9 mouse cellular contexts compared by ENCODE assay signal in the genomic region with DNA sequence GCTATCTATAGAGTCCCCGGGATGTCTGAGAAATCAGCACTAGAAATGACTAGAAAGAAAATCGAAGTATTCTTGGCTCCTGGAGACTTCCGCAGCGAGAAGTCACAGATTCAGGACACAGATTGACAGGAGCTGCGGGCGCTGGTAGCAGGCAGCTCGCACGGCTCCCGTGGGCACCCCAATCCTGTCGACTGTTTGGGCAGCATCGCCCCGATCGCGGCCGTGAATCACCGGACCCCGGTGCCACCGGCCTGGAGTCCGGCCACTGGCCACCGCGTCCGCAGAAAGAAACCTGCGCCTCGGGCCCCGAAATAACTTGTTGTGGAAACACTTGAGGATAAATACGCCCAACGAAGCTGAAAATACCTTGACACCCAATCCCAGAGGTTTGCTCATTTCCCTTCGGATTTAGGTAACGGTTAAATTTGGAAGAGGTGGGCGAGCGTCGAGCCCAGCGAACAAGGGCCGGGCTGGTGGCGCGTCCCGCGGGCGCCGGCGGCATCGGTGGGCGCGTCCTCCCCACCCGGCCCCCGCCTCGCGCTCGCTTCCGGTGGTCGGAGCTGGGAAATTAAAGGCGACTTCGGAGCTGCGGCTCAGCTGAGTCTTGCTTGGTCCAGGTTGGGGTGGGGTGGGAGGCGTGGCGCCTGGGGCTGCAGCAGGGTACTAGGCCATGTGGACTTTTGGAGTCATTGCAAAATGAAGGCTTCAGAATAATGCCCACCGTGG. TPM values are rescaled to one million over a fixed set of nuclear protein-coding genes. Genes with fewer than 3 reads are reported as not detected.
DNase-seq lines count a peak whose midpoint lies in the region; ATAC-seq and TF ChIP-seq lines count a peak whose summit lies in the region.
"Had no signal": no experiment of that assay in that cellular context is flagged by ENCODE, and none has a peak within 500 bp of the region (broad histone marks: within the 10 kb centered on the region; RNA-seq: fewer than 3 reads in every experiment).

No protein-coding gene starts in this region.

- no peak for TF ChIP-seq POLR2A in ES-Bruce4 (IDR thresholded peaks at IDR 0.05; ENCODE audit: insufficient read depth, low read length)

- WGBS in forebrain, embryonic 14.5 days = under 1% methylated on average over 57 of the region's 57 CpGs
- WGBS in intestine, postnatal 0 days = under 1% methylated on average over 57 of the region's 57 CpGs
- under 1% methylated on average over 57 of the region's 57 CpGs for WGBS in midbrain, embryonic 16.5 days

- intact Hi-C loops in heart, postnatal 25 days (cut with DNase I) = no loop called here

- no peaks in the 10 kb centered on the region for H3K36me3 ChIP-seq in ES-Bruce4 (ENCODE audit: control insufficient read depth, insufficient read depth, low read length, poor library complexity, severe bottlenecking)
- no peaks in the 10 kb centered on the region for H3K36me3 ChIP-seq in forebrain, embryonic 14.5 days (ENCODE audit: control insufficient read depth, insufficient read depth, low read length)
- no peaks in the 10 kb centered on the region for H3K36me3 ChIP-seq in intestine, postnatal 0 days (ENCODE audit: control insufficient read depth, insufficient read depth)
- H3K36me3 ChIP-seq in midbrain, embryonic 16.5 days (ENCODE audit: control insufficient read depth, insufficient read depth, low read length) = no peaks in the 10 kb centered on the region

- H3K27ac ChIP-seq in ES-Bruce4 (ENCODE audit: insufficient read depth, low read length) = no peak overlapping the region
- H3K27ac ChIP-seq in forebrain, embryonic 14.5 days (ENCODE audit: low read depth, low read length) = no peak overlapping the region
- no peak overlapping the region for H3K27ac ChIP-seq in intestine, postnatal 0 days (ENCODE audit: low read depth, low read length)
- no peak overlapping the region for H3K27ac ChIP-seq in midbrain, embryonic 16.5 days (ENCODE audit: low read length)

- peak overlapping the region; percentile 22; the same call in 1 of the 2 replicates for H3K4me3 ChIP-seq in ES-Bruce4 (ENCODE audit: low read depth, low read length)
- peak overlapping the region; percentile 17 for H3K4me3 ChIP-seq in forebrain, embryonic 14.5 days (ENCODE audit: low read depth, low read length)
- peak overlapping the region; percentile 29 for H3K4me3 ChIP-seq in intestine, postnatal 0 days (ENCODE audit: low read depth, low read length)
- H3K4me3 ChIP-seq in midbrain, embryonic 16.5 days (ENCODE audit: low read depth, low read length) = peak overlapping the region; percentile 10; the same call in 1 of the 2 replicates
- H3K4me3 ChIP-seq: erythroblast, embryonic 14.5 days had no signal

- peak; percentile 86 for DNase-seq in heart, adult 11 months
- no peak for DNase-seq in heart, postnatal 25 days (ENCODE audit: low spot score)
- DNase-seq in forebrain, embryonic 14.5 days (ENCODE audit: low spot score) = no peak
- DNase-seq in adipocyte (ENCODE audit: low spot score) = no peak

- no peaks in the 10 kb centered on the region for H3K9me3 ChIP-seq in ES-Bruce4 (replicated peaks; ENCODE audit: control insufficient read depth, insufficient read depth, low read length, poor library complexity, severe bottlenecking)
- no peaks in the 10 kb centered on the region for H3K9me3 ChIP-seq in forebrain, embryonic 14.5 days (replicated peaks; ENCODE audit: control insufficient read depth, low read length)
- no peaks in the 10 kb centered on the region for H3K9me3 ChIP-seq in intestine, postnatal 0 days (ENCODE audit: control insufficient read depth)
- no peaks in the 10 kb centered on the region for H3K9me3 ChIP-seq in midbrain, embryonic 16.5 days (replicated peaks; ENCODE audit: control insufficient read depth, low read length, poor library complexity, severe bottlenecking)

- peak overlapping the region; percentile 36 for H3K4me2 ChIP-seq in forebrain, embryonic 14.5 days (ENCODE audit: low read length)
- H3K4me2 ChIP-seq in intestine, postnatal 0 days (replicated peaks; ENCODE audit: low read depth) = peak overlapping the region; percentile 68
- H3K4me2 ChIP-seq in midbrain, embryonic 16.5 days (ENCODE audit: low read length) = peak overlapping the region; percentile 37

- H3K9ac ChIP-seq in ES-Bruce4 (ENCODE audit: low read depth, poor library complexity, severe bottlenecking) = no peak overlapping the region
- H3K9ac ChIP-seq in forebrain, embryonic 14.5 days (ENCODE audit: low read length) = no peak overlapping the region
- H3K9ac ChIP-seq in intestine, postnatal 0 days (ENCODE audit: low read depth, low read length) = no peak overlapping the region
- no peak overlapping the region for H3K9ac ChIP-seq in midbrain, embryonic 16.5 days (ENCODE audit: low read depth, low read length)

- no peak for TF ChIP-seq EP300 in ES-Bruce4 (IDR thresholded peaks at IDR 0.05; ENCODE audit: insufficient read depth, low read depth, low read length)

- H3K27me3 ChIP-seq in ES-Bruce4 (ENCODE audit: control insufficient read depth, insufficient read depth, low read length, poor library complexity, severe bottlenecking) = peaks cover 21% of the 10 kb centered on the region
- peaks cover 76% of the 10 kb centered on the region for H3K27me3 ChIP-seq in forebrain, embryonic 14.5 days (replicated peaks; ENCODE audit: control insufficient read depth, insufficient read depth, low read length)
- peaks cover 92% of the 10 kb centered on the region for H3K27me3 ChIP-seq in intestine, postnatal 0 days (replicated peaks; ENCODE audit: control insufficient read depth, insufficient read depth, low read length)
- peaks cover 43% of the 10 kb centered on the region for H3K27me3 ChIP-seq in midbrain, embryonic 16.5 days (ENCODE audit: control insufficient read depth, insufficient read depth, low read depth, low read length)

- peak; percentile 24; the same call in 1 of the 2 replicates for ATAC-seq in forebrain, embryonic 14.5 days
- ATAC-seq in intestine, postnatal 0 days = no peak
- ATAC-seq in midbrain, embryonic 16.5 days = no peak
- no peak for ATAC-seq in erythroblast, adult 5-6 weeks (replicated peaks; ENCODE audit: low FRiP score, poor library complexity, severe bottlenecking)

- no peak for TF ChIP-seq CTCF in ES-Bruce4 (IDR thresholded peaks at IDR 0.05; ENCODE audit: low read depth, low read length)
- TF ChIP-seq CTCF in intestine, postnatal 0 days (IDR thresholded peaks at IDR 0.05; ENCODE audit: low read depth) = no peak

- H3K4me1 ChIP-seq in ES-Bruce4 (ENCODE audit: control insufficient read depth, insufficient read depth, low read length) = no peaks in the 10 kb centered on the region
- peaks cover 5% of the 10 kb centered on the region for H3K4me1 ChIP-seq in forebrain, embryonic 14.5 days (ENCODE audit: control insufficient read depth, insufficient read depth, low read length)
- peaks cover 8% of the 10 kb centered on the region; the same call in 1 of the 2 replicates for H3K4me1 ChIP-seq in intestine, postnatal 0 days (replicated peaks; ENCODE audit: control insufficient read depth, insufficient read depth, low read length)
- H3K4me1 ChIP-seq in midbrain, embryonic 16.5 days (ENCODE audit: control insufficient read depth, insufficient read depth, low read length) = peaks cover 27% of the 10 kb centered on the region

RNA-seq across cellular contexts. Expression of a gene that starts 0.6 kb away (rescaled TPM):
- not detected for total RNA-seq in heart, postnatal 25 days (2021)
- not detected in 2 replicates for polyA plus RNA-seq in ES-Bruce4 (2011; ENCODE audit: insufficient read depth, insufficient read length, low read depth, missing spikeins)
- not detected in 2 replicates for polyA plus RNA-seq in forebrain, embryonic 14.5 days (2014; fragmentation: Nextera tagmentation; extraction: Ambion mirVana)
- 0.37 and 0.38 TPM in 2 replicates for polyA plus RNA-seq in intestine, postnatal 0 days (2015; fragmentation: Nextera tagmentation; extraction: Ambion mirVana)
- not detected in 2 replicates for polyA plus RNA-seq in midbrain, embryonic 16.5 days (2015; fragmentation: Nextera tagmentation; extraction: Ambion mirVana)
- total RNA-seq in erythroblast, adult 5-6 weeks (2015; ENCODE audit: low replicate concordance) = 6.1 and 14.6 TPM in 2 replicates
- 13.2 and 13.4 TPM in 2 replicates for total RNA-seq in erythroblast, adult 5-6 weeks (2017; ENCODE audit: low replicate concordance)
